Mouse (Mus musculus) lung, postnatal 0 days (tissue): Measurements from ENCODE around the gene Cutc. TPM values are rescaled to one million over a fixed set of nuclear protein-coding genes. Genes with fewer than 3 reads are reported as not detected.
A peak's percentile ranks its signal among the peaks of the same experiment; 100 is the strongest.

Source experiments
- ATAC-seq: fragments of 200-750 bp; cut with Nextera tagmentation; 2 replicates; pipeline ENCODE4 v1.8.0; 2017; ENCODE audit warnings: moderate library complexity
- DNase-seq: peaks from one replicate; pipeline ENCODE4 v3.0.0-alpha.2; 2016; ENCODE audit warnings: low spot score
- H3K27ac ChIP-seq: fragments of 300-500 bp; sonication (generic); 2 replicates; pipeline ENCODE4 v1.5.1; 2014; ENCODE audit warnings: antibody characterized with exemption, mild to moderate bottlenecking, low read length, mixed read lengths
- H3K27me3 ChIP-seq: fragments of 300-500 bp; sonication (generic); replicated peaks from 2 replicates; pipeline ENCODE4 v1.6.1; 2014; ENCODE audit warnings: low read length, mixed read lengths; ENCODE audit not compliant: insufficient read depth
- H3K36me3 ChIP-seq: fragments of 300-500 bp; sonication (generic); 2 replicates; pipeline ENCODE4 v1.6.1; 2014; ENCODE audit warnings: low read length, mixed read lengths; ENCODE audit not compliant: insufficient read depth
- H3K4me1 ChIP-seq: fragments of 300-500 bp; sonication (generic); 2 replicates; pipeline ENCODE4 v1.6.1; 2014; ENCODE audit warnings: antibody characterized with exemption, low read depth, low read length, mixed read lengths; ENCODE audit not compliant: insufficient read depth
- H3K4me2 ChIP-seq: fragments of 300-500 bp; sonication (generic); replicated peaks from 2 replicates; pipeline ENCODE4 v1.6.1; 2014; ENCODE audit warnings: low read depth, mild to moderate bottlenecking, low read length, moderate library complexity, mixed read lengths
- H3K4me3 ChIP-seq: fragments of 300-500 bp; sonication (generic); 2 replicates; pipeline ENCODE4 v1.5.1; 2014; ENCODE audit warnings: low read depth, low read length
- H3K9ac ChIP-seq: fragments of 300-500 bp; sonication (generic); replicated peaks from 2 replicates; pipeline ENCODE4 v1.6.1; 2014; ENCODE audit warnings: low read depth, mild to moderate bottlenecking
- H3K9me3 ChIP-seq: fragments of 300-500 bp; sonication (generic); 2 replicates; pipeline ENCODE4 v1.6.1; 2016; ENCODE audit warnings: low read length, mixed read lengths
- CTCF ChIP-seq: IDR thresholded peaks from 2 replicates; pipeline ENCODE4 v1.5.1; 2016; ENCODE audit warnings: antibody characterized with exemption, mild to moderate bottlenecking
- EP300 ChIP-seq: IDR thresholded peaks from 2 replicates; pipeline ENCODE4 v1.6.1; 2016; ENCODE audit warnings: antibody characterized with exemption, mild to moderate bottlenecking, control low read depth
- WGBS: fragments of 180-500 bp; shearing (Covaris S2); extraction: QIAGEN DNeasy Blood & Tissue Kit; methylation state at CpG from one replicate; pipeline ENCODE4 v1.1.7; 2014; 5-methylcytosine and 5-hydroxymethylcytosine counted together
- polyA plus RNA-seq: library from polyadenylated mRNA; unstranded; fragments of >200 nt; fragmentation: Nextera tagmentation; extraction: Ambion mirVana; gene quantifications from 2 replicates; pipeline ENCODE4 v1.2.1, GENCODE M21; 2015

Cutc gene
- 14.9 and 17.1 TPM in 2 replicates for polyA plus RNA-seq

GRCm38 (mm10) chr19:43752489-43753225 lies at the start of gene Cutc, which contains the start of gene Cox15:
Gene Cutc, plus strand, starts transcription at chr19:43752996.
Gene Cox15, minus strand, starts transcription at chr19:43753000.
- ATAC-seq (peak; percentile 95), DNase-seq (peak; percentile 97)
- H3K4me2 ChIP-seq, result peak within 1 kb of the TSS; percentile 55
- no peaks in the 10 kb centered on the region for H3K9me3 ChIP-seq
- no peak for TF ChIP-seq EP300
- TF ChIP-seq CTCF, result peak; percentile 64
- WGBS, result 0% methylated on average over 57 of the region's 62 CpGs
- no peaks in the 10 kb centered on the region for H3K4me1 ChIP-seq
- peak within 1 kb of the TSS; percentile 96 for H3K27ac ChIP-seq
- no peaks in the 10 kb centered on the region for H3K27me3 ChIP-seq
- peak within 1 kb of the TSS; percentile 64 for H3K4me3 ChIP-seq
- H3K9ac ChIP-seq, result peak within 1 kb of the TSS; percentile 59
- 0 out of 2 replicates have a peak, but pooled peaks cover 6% of the 10 kb centered on the region for H3K36me3 ChIP-seq

GRCm38 (mm10) chr19:43704211-43704610 lies 48.6 kb upstream of the Cutc start:
- Histone ChIP-seq H3K9ac (no peak overlapping the region), H3K4me3 (no peak overlapping the region), H3K27ac (no peak overlapping the region), H3K36me3 (peaks cover 4% of the 10 kb centered on the region; the same call in 1 of the 2 replicates), H3K27me3 (no peaks in the 10 kb centered on the region), H3K4me2 (no peak overlapping the region), H3K4me1 (no peaks in the 10 kb centered on the region), H3K9me3 (no peaks in the 10 kb centered on the region)
- TF ChIP-seq EP300 (no peak), CTCF (no peak)
- WGBS, result 65% methylated on average over 11 of the region's 11 CpGs
- DNase-seq (no peak), ATAC-seq (no peak)

GRCm38 (mm10) chr19:43704787-43705497 lies 47.9 kb upstream of the Cutc start:
- Histone ChIP-seq H3K36me3 (peaks cover 4% of the 10 kb centered on the region; the same call in 1 of the 2 replicates), H3K9ac (no peak overlapping the region), H3K4me2 (no peak overlapping the region), H3K4me1 (no peaks in the 10 kb centered on the region), H3K4me3 (no peak overlapping the region), H3K9me3 (no peaks in the 10 kb centered on the region), H3K27ac (no peak overlapping the region), H3K27me3 (no peaks in the 10 kb centered on the region)
- TF ChIP-seq CTCF, result no peak
- no peak for TF ChIP-seq EP300
- ATAC-seq, result no peak
- WGBS, result 90% methylated on average over 17 of the region's 17 CpGs
- no peak for DNase-seq

- no peak overlapping the region for H3K9ac ChIP-seq
- no peaks in the 10 kb centered on the region for H3K27me3 ChIP-seq
- peaks cover 4% of the 10 kb centered on the region; the same call in 1 of the 2 replicates for H3K36me3 ChIP-seq
- no peak overlapping the region for H3K4me2 ChIP-seq
- 55% methylated on average over 7 of the region's 7 CpGs for WGBS
- ATAC-seq, result peak; percentile 87
- no peak overlapping the region for H3K27ac ChIP-seq
- no peaks in the 10 kb centered on the region for H3K9me3 ChIP-seq
- peak; percentile 67 for DNase-seq
- H3K4me3 ChIP-seq, result no peak overlapping the region
- H3K4me1 ChIP-seq, result no peaks in the 10 kb centered on the region
- TF ChIP-seq CTCF (no peak), EP300 (no peak)
These were observed 44.6 kb upstream of the Cutc start for GRCm38 (mm10) chr19:43708206-43708605.

GRCm38 (mm10) chr19:43709317-43709716 lies 43.5 kb upstream of the Cutc start:
- Histone ChIP-seq H3K27ac (no peak overlapping the region), H3K9me3 (no peaks in the 10 kb centered on the region), H3K4me2 (no peak overlapping the region), H3K36me3 (peaks cover 4% of the 10 kb centered on the region; the same call in 1 of the 2 replicates), H3K4me1 (no peaks in the 10 kb centered on the region), H3K4me3 (no peak overlapping the region), H3K9ac (no peak overlapping the region), H3K27me3 (no peaks in the 10 kb centered on the region)
- TF ChIP-seq EP300, result no peak
- no peak for TF ChIP-seq CTCF
- no peak for DNase-seq
- WGBS, result 87% methylated on average over 8 of the region's 8 CpGs
- no peak for ATAC-seq

- H3K4me1 ChIP-seq, result no peaks in the 10 kb centered on the region
- no peak overlapping the region for H3K9ac ChIP-seq
- H3K9me3 ChIP-seq, result no peaks in the 10 kb centered on the region
- H3K4me3 ChIP-seq, result no peak overlapping the region
- H3K36me3 ChIP-seq, result no peaks in the 10 kb centered on the region
- no peak for TF ChIP-seq EP300
- no peak for TF ChIP-seq CTCF
- H3K27ac ChIP-seq, result no peak overlapping the region
- WGBS, result 54% methylated on average over 22 of the region's 22 CpGs
- H3K27me3 ChIP-seq, result no peaks in the 10 kb centered on the region
- DNase-seq, result peak; percentile 28
- ATAC-seq, result no peak
- H3K4me2 ChIP-seq, result no peak overlapping the region
These were observed 41.5 kb upstream of the Cutc start for GRCm38 (mm10) chr19:43711159-43711916.
